Mouse (Mus musculus) megakaryocyte, adult 5-6 weeks (primary cell): ENCODE results near the gene Tmem69. TPM values are rescaled to one million over a fixed set of nuclear protein-coding genes. Genes with fewer than 3 reads are reported as not detected.
A peak's percentile ranks its signal among the peaks of the same experiment; 100 is the strongest.

Source experiments
- ATAC-seq: 2 replicates; pipeline ENCODE4 v1.8.0; 2016; ENCODE audit warnings: mild to moderate bottlenecking, inconsistent platforms; ENCODE audit not compliant: poor library complexity, severe bottlenecking
- total RNA-seq, 2 experiments: library from RNA; stranded (forward) in 1 of 2; stranded (reverse) in 1 of 2; fragments of 153-499, 151-499 nt in 1 of 2; fragments of 221-1000, 200-1000 nt in 1 of 2; gene quantifications; 2 replicates each; pipeline versions ENCODE4 v1.2.3 to v1.2.4; 2015 to 2017

The Tmem69 gene
- total RNA-seq (2015) (17.5 and 20.8 TPM in 2 replicates), total RNA-seq (2017) (5.5 and 10.2 TPM in 2 replicates)

DNA sequence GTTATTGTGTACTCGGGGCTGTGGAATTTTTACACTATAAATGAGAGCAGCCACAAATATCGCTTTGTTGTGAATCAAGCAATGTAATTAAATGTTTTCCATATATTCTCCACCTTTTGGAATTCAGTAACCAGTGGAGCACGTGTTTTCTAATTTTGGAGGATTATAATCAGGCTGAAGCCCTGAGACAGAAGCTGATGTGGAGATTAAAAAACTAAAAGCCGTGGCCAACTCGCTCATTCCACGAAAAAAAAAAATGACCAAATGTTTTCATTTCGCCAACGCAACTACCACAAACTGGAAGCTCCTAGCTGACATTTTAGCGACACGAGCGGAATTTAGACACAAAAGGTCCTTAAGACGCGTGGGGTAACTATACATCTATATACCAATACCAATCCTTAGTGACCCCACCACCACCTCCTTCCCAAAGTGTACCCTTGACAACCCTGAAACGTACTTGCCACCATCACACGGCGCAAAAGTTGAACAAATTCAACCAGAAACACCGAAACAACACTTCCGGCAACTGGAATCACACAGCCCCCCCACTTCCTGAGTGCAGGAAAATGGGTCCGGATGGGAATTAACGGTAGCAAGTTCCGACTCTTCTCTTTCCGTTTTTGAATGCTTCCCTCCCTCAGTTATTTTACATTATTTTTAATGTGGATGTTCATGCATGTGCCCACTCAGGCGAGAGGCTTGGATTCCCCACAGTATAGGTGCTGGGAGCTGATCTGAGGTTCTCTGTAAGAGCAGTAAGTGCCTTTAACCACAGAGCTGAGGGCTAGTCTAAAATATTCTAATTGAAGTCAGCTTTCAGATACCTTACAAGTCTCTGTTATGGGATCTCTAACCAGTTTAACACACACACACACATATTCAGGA is at the start of gene Tmem69:
Tmem69 (minus strand) TSS at position 524 of the 888 bp plus-strand sequence.
- ATAC-seq = 0 out of 2 replicates have a peak, but pooled peaks have one; percentile 5

DNA sequence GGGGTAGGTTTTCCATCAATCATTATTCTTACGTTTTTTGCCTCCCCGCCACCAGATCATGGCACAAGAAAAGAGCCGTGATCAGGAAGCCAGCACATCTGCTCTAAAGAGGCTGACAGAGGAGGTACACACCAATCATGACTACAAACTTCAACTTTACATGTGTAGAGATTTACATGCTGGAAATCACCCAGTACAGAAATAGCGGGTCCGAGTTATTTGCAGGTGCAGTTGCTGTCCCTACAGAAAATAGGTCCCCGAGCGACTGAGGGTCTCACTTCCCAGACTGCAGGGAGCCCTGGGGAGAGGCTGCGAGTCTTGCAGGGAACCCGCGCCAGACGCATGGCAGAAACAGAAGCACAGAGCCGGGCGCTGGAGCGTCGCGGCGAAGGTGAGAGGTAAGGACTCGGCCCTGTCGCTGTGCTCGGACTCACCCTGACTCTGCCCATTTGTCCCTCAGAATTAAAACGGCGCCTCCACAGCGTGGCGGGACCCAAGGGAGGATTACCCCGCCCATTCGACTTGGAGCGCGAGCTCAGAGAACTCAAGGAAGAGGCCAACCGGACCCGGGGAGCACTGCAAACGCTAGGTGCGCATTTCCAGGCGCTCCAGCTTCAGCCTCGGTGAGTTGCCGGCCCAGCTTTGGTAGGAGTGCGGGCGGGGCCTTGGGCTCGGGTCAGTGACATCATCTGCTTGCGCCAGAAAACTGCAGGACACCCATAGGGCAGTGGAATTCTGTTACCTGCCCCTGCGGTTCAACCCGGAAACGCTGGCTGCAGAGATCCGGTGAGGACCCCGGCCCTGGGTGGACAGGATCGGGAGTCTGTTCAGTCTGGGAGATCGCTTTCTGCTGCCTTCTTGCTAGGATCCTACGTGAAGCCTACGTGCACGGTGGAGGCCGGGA is 41.5 kb upstream of the Tmem69 start:
- ATAC-seq = peak; percentile 96

DNA sequence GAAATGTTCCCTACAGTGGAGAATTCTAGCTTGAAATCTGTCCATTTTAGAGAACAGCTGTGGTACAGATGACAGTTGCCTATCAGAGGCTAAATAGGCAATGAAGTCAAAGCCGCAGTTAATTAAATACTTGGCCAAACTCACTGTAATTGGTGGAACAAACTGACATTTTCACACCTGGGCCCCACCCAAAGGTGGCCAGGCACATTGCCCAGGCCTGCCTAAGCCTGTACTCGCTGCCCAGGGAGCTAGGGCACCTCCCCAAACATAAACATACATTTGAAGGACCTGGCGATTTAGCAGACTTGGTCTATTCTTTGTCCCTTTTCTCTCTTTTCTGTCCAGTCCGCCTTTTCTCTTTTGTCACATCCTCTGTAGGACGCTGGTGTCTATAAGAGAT is 40.6 kb upstream of the Tmem69 start, which contains the start of gene Ccdc17:
Ccdc17 (plus strand) TSS at position 276 of the 400 bp plus-strand sequence.
- no peak for ATAC-seq

DNA sequence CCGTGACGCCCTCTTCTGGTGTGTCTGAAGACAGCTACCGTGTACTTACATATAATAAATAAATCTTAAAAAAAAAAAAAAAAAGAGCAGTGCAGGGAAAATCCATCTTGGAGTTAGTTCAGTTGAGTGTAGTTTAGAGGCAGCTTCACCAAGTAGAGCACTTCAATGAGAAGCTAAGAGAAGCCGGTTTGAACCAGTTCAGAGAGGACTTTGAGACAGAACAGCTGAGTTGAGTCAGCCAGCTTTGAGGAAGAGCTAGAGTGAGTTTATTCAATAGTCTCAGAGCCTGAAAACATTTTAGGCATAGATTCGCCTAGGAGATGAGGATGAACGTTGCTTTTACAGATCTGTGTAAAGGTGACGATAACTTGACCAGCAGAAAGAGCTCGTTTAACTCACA is 40.1 kb upstream of the Tmem69 start:
- ATAC-seq = no peak

DNA sequence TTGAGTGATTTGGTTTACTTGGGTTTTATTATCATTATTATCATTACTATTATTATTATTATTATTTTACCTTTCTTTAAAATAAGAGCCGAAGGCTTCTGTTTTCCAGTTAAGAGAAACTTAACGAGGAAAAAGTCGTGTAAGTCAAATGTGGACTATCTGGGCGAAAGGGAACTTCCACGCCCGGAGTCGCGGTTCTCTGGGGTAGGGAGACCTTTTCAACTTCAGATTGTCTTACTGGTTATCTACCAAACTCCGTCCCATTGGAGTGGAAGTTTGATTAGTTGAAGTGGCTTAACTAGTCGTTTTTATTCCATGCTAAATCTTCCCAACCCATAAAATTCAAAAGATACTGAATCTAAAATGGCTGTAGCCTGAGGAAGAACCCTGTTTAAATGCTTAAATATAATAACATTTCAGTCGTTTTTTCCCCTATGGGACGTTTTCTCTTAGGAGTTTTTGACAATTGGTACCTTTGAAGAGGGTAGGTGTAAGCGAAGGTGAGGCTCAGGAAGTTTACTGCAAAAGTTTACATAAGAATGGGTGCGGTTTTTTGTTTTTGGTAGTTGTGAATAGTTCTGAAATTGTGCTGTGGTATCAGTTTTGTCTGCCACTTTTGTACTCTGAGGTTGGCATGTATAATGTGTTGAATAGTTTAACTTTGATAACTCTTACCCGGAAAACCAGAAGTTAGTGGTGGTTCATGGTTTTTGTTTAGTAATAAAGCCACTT is 2.6 kb upstream of the Tmem69 start:
- no peak for ATAC-seq

DNA sequence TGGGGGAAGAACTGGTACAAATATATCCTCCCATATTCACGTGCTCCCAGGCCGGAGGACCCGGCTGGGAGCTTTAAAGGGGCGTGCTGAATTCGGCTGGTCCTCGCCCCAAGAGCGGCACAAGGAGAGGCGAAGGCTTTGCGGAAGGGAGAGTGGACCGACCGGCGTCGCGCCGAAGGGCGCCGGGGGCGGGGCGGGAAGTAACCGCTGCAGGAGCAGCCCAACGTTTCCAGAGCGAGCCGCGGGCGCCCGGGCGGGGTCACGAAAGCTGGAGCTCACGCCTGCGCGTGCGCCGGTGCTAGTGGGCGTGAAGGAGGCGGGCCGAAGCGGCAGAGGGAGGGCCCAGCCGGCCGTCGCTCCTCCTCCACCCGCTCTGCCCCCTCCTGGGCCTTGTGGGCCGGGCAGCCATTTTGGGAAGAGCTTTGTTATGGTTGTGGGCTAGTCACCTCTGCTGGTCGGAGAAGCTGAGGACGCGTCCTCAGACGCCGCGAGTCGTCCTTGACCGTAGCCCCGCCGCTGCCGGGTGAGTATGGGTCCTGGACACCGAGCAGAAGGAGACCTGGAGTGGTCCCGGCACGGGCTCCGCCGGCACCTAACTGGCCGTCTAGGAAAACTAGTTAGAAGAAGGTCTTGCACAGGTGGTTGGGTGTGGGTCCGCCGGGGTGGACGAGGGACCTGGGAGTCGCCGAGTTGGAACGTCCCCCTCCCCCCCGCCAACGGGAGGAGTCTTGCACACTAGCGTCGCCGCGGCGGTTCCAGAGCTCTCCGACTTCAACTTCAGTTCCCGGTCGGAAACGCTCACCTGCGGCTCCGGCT is 1.8 kb upstream of the Tmem69 start, which contains the start of gene Gpbp1l1:
Gpbp1l1 (plus strand) TSS at position 353 of the 816 bp plus-strand sequence.
- peak; percentile 81 for ATAC-seq

DNA sequence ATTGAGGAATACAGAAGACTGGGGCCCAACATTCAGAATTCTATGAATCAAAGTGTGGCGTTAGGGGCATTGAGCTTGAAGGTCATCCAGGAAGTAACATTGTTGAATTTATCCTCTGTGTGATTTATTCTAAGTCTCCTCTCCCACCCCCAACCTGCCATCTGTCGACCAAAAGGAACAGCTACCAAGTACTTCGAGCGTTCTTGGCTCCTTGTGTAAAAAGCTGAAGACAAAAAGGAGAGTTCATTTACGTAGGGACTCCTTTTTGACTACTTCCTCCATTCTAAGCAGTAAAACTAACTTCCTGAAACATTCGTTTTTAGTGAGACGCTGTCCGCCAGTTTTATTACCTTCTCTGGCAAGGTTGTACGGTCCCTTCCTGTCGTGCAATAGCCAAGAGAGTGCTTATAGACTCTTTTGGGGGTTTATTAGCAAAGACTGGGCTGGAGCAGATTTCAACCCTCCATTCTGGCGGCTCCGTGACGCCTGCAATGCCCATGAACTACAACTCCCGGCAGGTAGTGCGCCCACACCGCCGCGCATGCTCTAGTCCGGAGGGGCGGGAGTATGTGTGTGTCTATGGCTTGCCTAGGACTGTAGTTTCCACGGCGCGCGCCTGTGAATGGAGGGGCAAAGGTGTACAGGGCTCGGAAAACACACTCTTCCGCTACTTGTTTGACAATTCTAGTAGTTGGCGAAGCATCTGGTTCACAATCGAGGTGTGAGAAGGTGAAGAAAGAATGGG is 997 bp upstream of the Tmem69 start:
- ATAC-seq = peak; percentile 79

DNA sequence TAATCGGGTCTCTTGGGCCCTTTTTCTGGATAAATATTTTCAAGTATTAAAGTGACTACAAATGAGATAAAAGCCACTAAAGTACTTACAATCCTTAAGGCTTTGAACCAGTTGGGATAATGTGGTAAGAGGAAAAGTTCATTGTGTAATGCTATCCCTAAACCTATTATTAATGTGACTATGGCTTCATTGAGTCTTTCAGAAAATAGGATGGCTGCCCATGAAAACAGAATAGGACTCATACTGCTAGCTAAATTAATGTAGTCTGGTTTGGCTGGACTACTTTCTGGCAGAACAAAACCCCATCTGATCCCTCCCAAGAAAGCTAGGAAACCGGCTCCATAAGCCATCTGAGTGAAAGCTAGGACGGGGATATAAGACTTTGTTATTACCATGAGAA is 2.7 kb downstream of the Tmem69 start:
- ATAC-seq = no peak

DNA sequence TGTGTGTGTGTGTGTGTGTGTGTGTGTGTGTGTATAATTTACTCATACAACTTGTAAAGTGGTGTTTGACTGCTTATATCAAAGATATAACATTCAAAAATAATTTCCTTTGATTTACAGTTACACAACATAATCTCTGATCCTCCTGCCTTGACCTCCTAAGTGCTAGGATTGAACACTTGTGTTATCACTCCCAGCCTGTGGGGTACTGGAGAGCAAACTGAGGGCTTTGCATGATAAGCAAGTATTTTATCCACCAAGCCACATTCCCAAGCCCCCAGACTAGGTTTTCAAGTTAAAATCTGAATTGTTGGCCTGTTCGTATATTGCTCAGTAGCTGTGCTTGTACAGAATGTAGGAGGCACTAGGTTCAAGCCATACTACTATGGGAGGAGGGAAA is 5.3 kb downstream of the Tmem69 start:
- no peak for ATAC-seq

DNA sequence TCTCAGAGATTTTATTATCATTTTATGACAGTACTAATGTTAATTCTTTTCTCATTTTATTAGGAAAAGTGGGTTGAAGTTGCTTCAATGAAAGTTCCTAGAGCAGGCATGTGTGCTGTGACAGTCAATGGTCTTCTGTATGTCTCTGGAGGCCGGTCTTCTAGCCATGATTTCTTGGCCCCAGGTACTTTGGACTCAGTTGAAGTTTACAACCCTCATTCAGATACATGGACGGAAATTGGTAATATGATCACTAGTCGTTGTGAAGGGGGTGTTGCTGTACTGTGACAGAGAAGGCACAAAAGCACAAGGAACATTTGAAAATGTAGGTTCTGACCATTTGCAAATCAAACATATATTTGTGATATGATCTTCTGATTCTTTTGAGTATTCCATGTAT is 18.0 kb downstream of the Tmem69 start:
- ATAC-seq = no peak

DNA sequence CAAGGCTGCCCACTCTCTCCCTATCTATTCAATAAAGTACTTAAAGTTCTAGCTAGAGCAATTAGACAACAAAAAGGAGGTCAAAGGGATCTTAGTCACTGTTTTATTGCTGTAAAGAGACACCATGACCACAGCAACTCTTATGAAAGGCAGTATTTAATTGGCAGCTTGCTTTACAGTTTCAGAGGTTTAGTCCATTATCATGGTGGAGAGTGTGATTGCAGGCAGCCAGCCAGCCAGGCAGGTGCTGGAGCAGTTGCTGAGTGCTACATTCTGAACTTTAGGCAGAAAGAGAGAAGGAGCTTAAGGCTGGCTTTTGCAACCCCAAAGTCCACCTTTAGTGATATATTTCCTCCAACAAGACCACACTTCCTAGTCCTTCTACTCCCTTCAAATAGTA is 19.4 kb downstream of the Tmem69 start:
- no peak for ATAC-seq

DNA sequence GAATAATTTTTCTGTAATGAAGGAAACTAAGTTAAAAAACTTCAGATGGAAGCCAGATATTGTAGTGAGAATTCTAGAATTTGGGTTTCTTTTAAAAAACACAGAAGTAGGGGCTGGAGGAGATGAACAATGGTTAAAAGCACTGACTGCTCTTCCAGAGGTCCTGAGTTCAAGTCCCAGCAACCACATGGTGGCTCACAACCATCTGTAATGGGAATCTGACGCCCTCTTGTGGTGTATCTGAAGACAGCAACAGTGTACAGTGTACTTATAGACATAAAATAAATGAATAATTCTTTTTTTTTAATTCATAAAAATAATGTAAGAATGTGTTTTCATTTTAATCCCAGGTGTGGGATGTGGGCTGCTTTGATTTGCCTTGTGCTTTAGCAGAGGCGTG is 24.6 kb downstream of the Tmem69 start:
- no peak for ATAC-seq

DNA sequence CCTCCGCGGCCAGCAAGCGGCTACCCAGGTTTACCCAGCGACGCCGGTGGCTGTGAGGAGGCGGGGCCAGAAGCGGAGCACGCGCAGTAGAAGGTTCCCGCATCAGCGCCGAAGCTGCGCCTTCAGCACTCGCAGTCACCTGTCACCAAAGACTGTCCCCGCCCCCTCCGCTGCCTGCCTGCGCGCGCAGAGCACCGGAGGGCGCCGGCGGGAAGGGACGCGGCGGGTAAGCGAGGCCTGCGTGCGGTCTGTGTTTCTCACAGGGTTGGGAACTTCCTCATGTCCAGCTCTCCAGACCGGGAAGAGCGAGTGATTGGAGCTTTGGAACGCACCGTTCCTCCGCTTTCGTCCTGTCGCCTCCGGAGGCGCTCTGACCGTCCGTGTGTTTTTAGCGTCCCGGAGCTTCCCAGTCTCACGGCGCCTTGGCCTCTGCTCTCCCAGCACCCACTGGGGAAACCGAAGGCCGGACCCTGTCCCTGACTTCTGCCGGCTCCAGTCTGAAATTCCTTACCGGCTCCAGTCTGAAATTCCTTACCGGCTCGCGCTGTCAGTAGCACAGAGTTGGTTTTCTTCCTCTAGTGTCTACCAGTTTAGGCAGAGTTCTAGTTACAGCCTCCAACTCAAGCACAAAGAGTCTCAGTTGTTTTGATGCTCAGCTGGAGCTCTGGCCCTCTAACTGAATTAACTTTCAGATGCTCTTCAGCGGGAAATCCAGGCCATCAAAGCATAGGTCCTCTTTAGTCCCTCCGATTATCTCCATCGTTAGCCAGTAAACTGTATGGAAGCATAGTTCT is 48.1 kb downstream of the Tmem69 start, which contains the start of gene Ipp:
Ipp (plus strand) TSS at position 125 of the 794 bp plus-strand sequence.
- ATAC-seq = peak; percentile 97

DNA sequence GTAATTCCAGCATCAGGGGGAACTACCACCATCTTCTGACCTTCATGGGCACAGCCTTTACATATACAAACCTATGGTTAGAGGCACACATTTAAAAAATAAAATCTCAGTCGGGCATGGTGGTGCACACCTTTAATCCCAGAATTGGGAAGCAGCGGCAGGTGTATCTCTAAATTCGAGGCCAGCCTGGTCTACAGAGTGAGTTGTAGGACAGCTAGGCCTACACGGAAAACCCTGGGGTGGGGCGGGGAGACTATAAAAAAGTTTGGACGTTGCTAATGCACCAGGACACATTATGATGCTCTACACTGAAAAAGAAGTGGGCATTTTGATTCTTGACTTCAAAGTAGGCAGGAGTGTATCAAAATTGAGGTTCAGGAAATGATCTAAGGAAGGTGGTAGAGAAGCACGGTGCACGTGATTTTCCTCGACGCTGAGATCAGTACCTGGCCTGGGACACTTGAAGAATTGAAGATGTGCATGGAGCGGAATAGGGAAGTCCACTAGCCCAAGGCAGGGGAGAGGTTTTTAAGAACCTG is 48.8 kb downstream of the Tmem69 start:
- no peak for ATAC-seq
